Mouse (Mus musculus) heart, embryonic 16.5 days (tissue): ENCODE results near the gene Hbp1. TPM values are rescaled to one million over a fixed set of nuclear protein-coding genes. Genes with fewer than 3 reads are reported as not detected.

ENCODE experiments used
- ATAC-seq: fragments of 200-750 bp; cut with Nextera tagmentation; replicated peaks from 2 replicates; pipeline ENCODE4 v1.8.0; 2017; ENCODE audit warnings: moderate number of reproducible peaks; ENCODE audit not compliant: insufficient read depth, low FRiP score; ENCODE audit errors: extremely low read depth
- H3K27ac ChIP-seq: fragments of 300-500 bp; sonication (generic); 2 replicates; pipeline ENCODE4 v1.5.1; 2014; ENCODE audit warnings: mild to moderate bottlenecking, low read length, control low read depth, moderate library complexity
- H3K27me3 ChIP-seq: fragments of 300-500 bp; sonication (generic); 2 replicates; pipeline ENCODE4 v1.6.1; 2014; ENCODE audit warnings: low read length, mixed read lengths; ENCODE audit not compliant: control insufficient read depth, insufficient read depth
- H3K36me3 ChIP-seq: fragments of 300-500 bp; sonication (generic); 2 replicates; pipeline ENCODE4 v1.6.1; 2014; ENCODE audit not compliant: control insufficient read depth, insufficient read depth
- H3K4me1 ChIP-seq: fragments of 300-500 bp; sonication (generic); 2 replicates; pipeline ENCODE4 v1.6.1; 2014; ENCODE audit warnings: low read length, mixed read lengths; ENCODE audit not compliant: control insufficient read depth, insufficient read depth
- H3K4me2 ChIP-seq: fragments of 300-500 bp; sonication (generic); 2 replicates; pipeline ENCODE4 v1.6.1; 2014; ENCODE audit warnings: low read depth, mild to moderate bottlenecking, control low read depth, low read length
- H3K4me3 ChIP-seq: fragments of 300-500 bp; sonication (generic); 2 replicates; pipeline ENCODE4 v1.5.1; 2014; ENCODE audit warnings: mild to moderate bottlenecking, control low read depth, low read length
- H3K9ac ChIP-seq: fragments of 300-500 bp; sonication (generic); 2 replicates; pipeline ENCODE4 v1.6.1; 2014; ENCODE audit warnings: low read length, control low read depth
- H3K9me3 ChIP-seq: fragments of 300-500 bp; sonication (generic); replicated peaks from 2 replicates; pipeline ENCODE4 v1.6.1; 2016; ENCODE audit warnings: low read length; ENCODE audit not compliant: control insufficient read depth
- WGBS: fragments of 180-500 bp; shearing (Covaris S2); extraction: QIAGEN DNeasy Blood & Tissue Kit; methylation state at CpG from one replicate; pipeline ENCODE4 v1.1.7; 2014; 5-methylcytosine and 5-hydroxymethylcytosine counted together
- polyA plus RNA-seq: library from polyadenylated mRNA; unstranded; fragments of >200 nt; fragmentation: Nextera tagmentation; extraction: Ambion mirVana; gene quantifications from 2 replicates; pipeline ENCODE4 v1.2.1, GENCODE M21; 2015

Gene Hbp1
- polyA plus RNA-seq, 1 experiment from 2014 or later: 107 TPM

GRCm38 (mm10) chr12:31966405-31966804 is 16.1 kb upstream of the Hbp1 start:
- Histone ChIP-seq H3K4me3 (no peak overlapping the region), H3K27me3 (no peaks in the 10 kb centered on the region), H3K4me2 (no peak overlapping the region), H3K36me3 (peaks cover 2% of the 10 kb centered on the region; the same call in 1 of the 2 replicates), H3K9ac (no peak overlapping the region), H3K9me3 (no peaks in the 10 kb centered on the region), H3K4me1 (0 out of 2 replicates have a peak, but pooled peaks cover 2% of the 10 kb centered on the region), H3K27ac (no peak overlapping the region)
- 73% methylated on average over 4 of the region's 4 CpGs for WGBS
- no peak for ATAC-seq

GRCm38 (mm10) chr12:31965517-31966212 is 15.3 kb upstream of the Hbp1 start:
- 78% methylated on average over 12 of the region's 12 CpGs for WGBS
- Histone ChIP-seq H3K27me3 (no peaks in the 10 kb centered on the region), H3K27ac (no peak overlapping the region), H3K36me3 (peaks cover 2% of the 10 kb centered on the region; the same call in 1 of the 2 replicates), H3K4me1 (0 out of 2 replicates have a peak, but pooled peaks cover 2% of the 10 kb centered on the region), H3K9ac (no peak overlapping the region), H3K4me3 (no peak overlapping the region), H3K9me3 (no peaks in the 10 kb centered on the region), H3K4me2 (no peak overlapping the region)
- no peak for ATAC-seq

- H3K4me2 ChIP-seq: no peak overlapping the region
- no peak for ATAC-seq
- no peak overlapping the region for H3K4me3 ChIP-seq
- H3K4me1 ChIP-seq: 0 out of 2 replicates have a peak, but pooled peaks cover 2% of the 10 kb centered on the region
- H3K9ac ChIP-seq: no peak overlapping the region
- H3K27me3 ChIP-seq: no peaks in the 10 kb centered on the region
- WGBS: 86% methylated on average over 6 of the region's 6 CpGs
- no peaks in the 10 kb centered on the region for H3K9me3 ChIP-seq
- no peak overlapping the region for H3K27ac ChIP-seq
- peaks cover 2% of the 10 kb centered on the region; the same call in 1 of the 2 replicates for H3K36me3 ChIP-seq
Observed at GRCm38 (mm10) chr12:31964074-31964473, 13.7 kb upstream of the Hbp1 start.

GRCm38 (mm10) chr12:31955843-31956242 is 5.5 kb upstream of the Hbp1 start:
- Histone ChIP-seq H3K36me3 (no peaks in the 10 kb centered on the region), H3K4me3 (no peak overlapping the region), H3K27ac (no peak overlapping the region), H3K4me2 (no peak overlapping the region), H3K27me3 (no peaks in the 10 kb centered on the region), H3K9ac (no peak overlapping the region), H3K9me3 (no peaks in the 10 kb centered on the region), H3K4me1 (peaks cover 8% of the 10 kb centered on the region)
- ATAC-seq: no peak
- 88% methylated on average over 4 of the region's 4 CpGs for WGBS

- no peak for ATAC-seq
- H3K27ac ChIP-seq: peak overlapping the region; percentile 93
- peak overlapping the region; percentile 57 for H3K9ac ChIP-seq
- 3% methylated on average over 9 of the region's 9 CpGs for WGBS
- no peaks in the 10 kb centered on the region for H3K27me3 ChIP-seq
- no peaks in the 10 kb centered on the region for H3K36me3 ChIP-seq
- no peaks in the 10 kb centered on the region for H3K9me3 ChIP-seq
- peak overlapping the region; percentile 53 for H3K4me3 ChIP-seq
- H3K4me1 ChIP-seq: peaks cover 16% of the 10 kb centered on the region
- peak overlapping the region; percentile 65 for H3K4me2 ChIP-seq
Observed at GRCm38 (mm10) chr12:31950659-31951031, 310 bp upstream of the Hbp1 start.

GRCm38 (mm10) chr12:31949193-31949741 is 1.1 kb downstream of the Hbp1 start:
- H3K4me2 ChIP-seq: peak overlapping the region; percentile 73
- H3K4me3 ChIP-seq: peak overlapping the region; percentile 92
- H3K27me3 ChIP-seq: no peaks in the 10 kb centered on the region
- H3K27ac ChIP-seq: peak overlapping the region; percentile 98
- no peaks in the 10 kb centered on the region for H3K36me3 ChIP-seq
- WGBS: under 1% methylated on average over 58 of the region's 58 CpGs
- peak overlapping the region; percentile 90 for H3K9ac ChIP-seq
- no peaks in the 10 kb centered on the region for H3K9me3 ChIP-seq
- ATAC-seq: peak; percentile 71
- peaks cover 14% of the 10 kb centered on the region for H3K4me1 ChIP-seq

- H3K4me1 ChIP-seq: peaks cover 17% of the 10 kb centered on the region
- H3K27me3 ChIP-seq: no peaks in the 10 kb centered on the region
- peaks cover 2% of the 10 kb centered on the region; the same call in 1 of the 2 replicates for H3K36me3 ChIP-seq
- H3K9me3 ChIP-seq: no peaks in the 10 kb centered on the region
- peak overlapping the region; percentile 98 for H3K27ac ChIP-seq
- WGBS: 20% methylated on average over 7 of the region's 7 CpGs
- peak overlapping the region; percentile 90 for H3K9ac ChIP-seq
- peak overlapping the region; percentile 92 for H3K4me3 ChIP-seq
- H3K4me2 ChIP-seq: peak overlapping the region; percentile 73
- ATAC-seq: no peak
Observed at GRCm38 (mm10) chr12:31948101-31949000, 2.0 kb downstream of the Hbp1 start.

- Histone ChIP-seq H3K4me1 (peaks cover 17% of the 10 kb centered on the region), H3K4me3 (no peak overlapping the region), H3K27ac (no peak overlapping the region), H3K4me2 (no peak overlapping the region), H3K9ac (no peak overlapping the region), H3K27me3 (no peaks in the 10 kb centered on the region), H3K36me3 (peaks cover 11% of the 10 kb centered on the region), H3K9me3 (no peaks in the 10 kb centered on the region)
- no peak for ATAC-seq
- WGBS: 92% methylated on average over 5 of the region's 5 CpGs
Observed at GRCm38 (mm10) chr12:31947476-31947875, 2.9 kb downstream of the Hbp1 start.
